Mouse (Mus musculus) megakaryocyte, embryonic 14.5 days (primary cell): ENCODE data around the gene Olfr183.

Source experiments
- FLI1 ChIP-seq: IDR thresholded peaks from 2 replicates; pipeline ENCODE4 v1.6.1; 2012; ENCODE audit warnings: low read length, inconsistent platforms, mixed read lengths
- GATA1 ChIP-seq: IDR thresholded peaks from 3 replicates; pipeline ENCODE4 v1.6.1; 2012; ENCODE audit warnings: mixed read lengths, low read length, inconsistent platforms, borderline replicate concordance

GRCm38 (mm10) chr16:59030191-59030590 is 35.0 kb downstream of the Olfr183 start, which contains the start of gene Olfr186:
- TF ChIP-seq GATA1 (no peak), FLI1 (no peak)
